Mouse (Mus musculus) spleen, postnatal 4 days (tissue): Measurements from ENCODE around the gene Nupl1.

ENCODE experiments used
- DNase-seq, 2 experiments: peaks; one replicate each; pipeline ENCODE4 v3.0.0; 2022; ENCODE audit warnings: low spot score in 2 of 2

The Nupl1 gene

GRCm38 (mm10) chr14:60238551-60238950 is 12.7 kb downstream of the Nupl1 start:
- no peak for DNase-seq

- DNase-seq = no peak
Observed at GRCm38 (mm10) chr14:60219886-60220285, 31.3 kb downstream of the Nupl1 start.

DNA sequence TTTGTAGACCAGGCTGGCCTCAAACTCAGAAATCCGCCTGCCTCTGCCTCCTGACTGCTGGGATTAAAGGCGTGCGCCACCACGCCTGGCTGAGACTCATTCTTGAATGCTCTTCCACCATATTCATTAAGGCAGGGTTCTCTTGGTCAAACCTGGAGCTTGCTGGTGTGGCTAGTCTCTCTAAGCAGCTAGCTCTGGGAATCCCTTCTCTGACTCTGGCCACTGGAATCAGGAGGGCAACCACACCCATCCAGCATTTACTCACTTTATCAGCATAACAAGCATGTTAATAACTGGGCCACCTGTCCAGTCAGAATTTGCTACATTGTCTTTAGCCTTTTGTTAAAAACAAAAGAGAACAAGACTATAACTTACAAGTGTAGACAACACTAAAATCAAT is 33.6 kb downstream of the Nupl1 start:
- DNase-seq = no peak

- no peak for DNase-seq
Observed at GRCm38 (mm10) chr14:60216125-60216524, 35.1 kb downstream of the Nupl1 start.

- DNase-seq = no peak
Observed at GRCm38 (mm10) chr14:60215000-60215399, 36.2 kb downstream of the Nupl1 start.

DNA sequence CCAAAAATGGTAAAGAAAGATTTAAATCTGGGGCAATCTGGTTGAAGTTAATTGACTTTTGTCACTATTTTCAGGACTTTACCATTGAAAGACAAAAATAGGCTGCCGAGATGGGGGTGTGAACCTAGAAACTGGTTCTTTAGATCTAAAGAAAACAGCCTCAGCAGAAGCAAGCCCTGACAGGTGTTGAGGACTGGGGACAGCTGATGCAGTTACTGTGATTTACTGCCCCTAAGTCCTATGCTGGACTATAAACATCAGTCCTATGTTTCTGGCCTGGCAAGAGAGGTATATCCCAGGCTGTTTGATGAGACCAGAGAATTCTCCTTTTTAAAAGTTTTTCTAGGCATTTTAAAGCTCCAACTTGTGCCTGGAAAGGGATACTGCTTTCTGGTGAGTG is 37.2 kb downstream of the Nupl1 start:
- DNase-seq = no peak

- peak in 1 of 2 experiments; percentile 42 for DNase-seq
Observed at GRCm38 (mm10) chr14:60209166-60209565, 42.1 kb downstream of the Nupl1 start.

DNA sequence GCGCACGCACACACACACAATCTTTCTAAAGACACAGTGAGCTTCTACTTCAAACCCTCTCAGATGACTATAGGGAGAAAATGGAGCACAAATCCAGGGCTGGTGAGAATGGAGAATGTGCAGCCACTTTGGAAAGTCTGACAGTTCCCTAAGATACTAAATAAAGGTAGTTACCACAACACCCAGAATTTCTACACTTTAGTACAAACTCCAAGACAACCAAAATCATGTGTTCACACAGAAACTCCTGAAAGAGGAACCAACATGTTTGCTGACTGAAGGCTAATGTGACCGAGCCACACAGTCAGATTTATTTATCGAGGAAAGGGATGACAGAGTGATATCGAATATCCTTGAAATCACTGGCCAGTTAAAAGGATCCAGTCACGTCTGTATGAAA is 46.2 kb downstream of the Nupl1 start:
- peak in 1 of 2 experiments; percentile 25 for DNase-seq

- DNase-seq = no peak
Observed at GRCm38 (mm10) chr14:60196884-60197283, 54.3 kb downstream of the Nupl1 start, which contains the start of gene Atp8a2. Atp8a2 (minus strand) TSS chr14:60197179.

- no peak for DNase-seq
Observed at GRCm38 (mm10) chr14:60195999-60196398, 55.2 kb downstream of the Nupl1 start.

DNA sequence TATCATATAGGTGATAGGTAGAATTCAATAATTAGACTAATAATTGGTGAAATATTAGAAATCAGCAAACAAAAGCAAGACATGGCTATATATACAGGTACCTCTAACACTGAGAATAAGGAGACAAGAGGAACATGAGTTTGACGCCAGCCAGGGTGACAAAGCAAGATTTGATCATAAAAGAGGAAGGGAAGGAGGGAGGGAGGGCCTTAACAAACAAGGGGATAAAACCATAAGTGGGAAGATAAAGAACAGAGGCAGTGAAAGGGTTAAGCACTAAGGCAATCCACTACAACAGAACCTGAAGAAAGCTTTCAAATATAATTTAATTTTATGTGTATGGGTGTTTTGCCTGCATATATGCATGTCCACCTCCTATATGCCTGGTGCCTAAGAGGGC is 56.6 kb downstream of the Nupl1 start:
- no peak for DNase-seq

DNA sequence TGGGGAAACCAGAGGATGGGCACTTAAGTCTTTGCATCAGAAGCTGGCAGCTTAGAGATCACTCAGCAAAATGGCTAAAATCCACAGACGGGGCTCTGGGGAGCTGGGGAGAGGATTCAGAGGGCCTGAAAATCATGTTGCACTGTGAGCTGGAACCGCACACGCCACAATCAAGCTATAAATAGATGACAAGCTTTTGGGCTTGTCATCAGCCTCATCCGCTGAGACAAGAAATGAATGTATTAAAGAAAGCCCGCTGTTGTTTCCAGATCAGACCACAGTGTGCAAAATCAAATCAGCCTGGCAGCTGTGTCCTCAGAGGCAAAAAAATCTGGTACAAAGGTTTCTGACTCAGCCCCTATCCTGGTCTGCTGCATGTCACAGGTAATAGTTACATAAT is 61.5 kb downstream of the Nupl1 start:
- DNase-seq = no peak

GRCm38 (mm10) chr14:60188201-60188825 is 62.9 kb downstream of the Nupl1 start:
- DNase-seq = no peak

GRCm38 (mm10) chr14:60181306-60181705 is 69.9 kb downstream of the Nupl1 start:
- DNase-seq = no peak

- no peak for DNase-seq
Observed at GRCm38 (mm10) chr14:60178571-60178955, 72.7 kb downstream of the Nupl1 start.

GRCm38 (mm10) chr14:60177614-60178570 is 73.3 kb downstream of the Nupl1 start:
- peak; percentile 13 to 67 for DNase-seq

GRCm38 (mm10) chr14:60176891-60177613 is 74.2 kb downstream of the Nupl1 start:
- peak; percentile 13 to 66 for DNase-seq

GRCm38 (mm10) chr14:60176469-60176890 is 74.8 kb downstream of the Nupl1 start:
- peak in 1 of 2 experiments; percentile 14 for DNase-seq

DNA sequence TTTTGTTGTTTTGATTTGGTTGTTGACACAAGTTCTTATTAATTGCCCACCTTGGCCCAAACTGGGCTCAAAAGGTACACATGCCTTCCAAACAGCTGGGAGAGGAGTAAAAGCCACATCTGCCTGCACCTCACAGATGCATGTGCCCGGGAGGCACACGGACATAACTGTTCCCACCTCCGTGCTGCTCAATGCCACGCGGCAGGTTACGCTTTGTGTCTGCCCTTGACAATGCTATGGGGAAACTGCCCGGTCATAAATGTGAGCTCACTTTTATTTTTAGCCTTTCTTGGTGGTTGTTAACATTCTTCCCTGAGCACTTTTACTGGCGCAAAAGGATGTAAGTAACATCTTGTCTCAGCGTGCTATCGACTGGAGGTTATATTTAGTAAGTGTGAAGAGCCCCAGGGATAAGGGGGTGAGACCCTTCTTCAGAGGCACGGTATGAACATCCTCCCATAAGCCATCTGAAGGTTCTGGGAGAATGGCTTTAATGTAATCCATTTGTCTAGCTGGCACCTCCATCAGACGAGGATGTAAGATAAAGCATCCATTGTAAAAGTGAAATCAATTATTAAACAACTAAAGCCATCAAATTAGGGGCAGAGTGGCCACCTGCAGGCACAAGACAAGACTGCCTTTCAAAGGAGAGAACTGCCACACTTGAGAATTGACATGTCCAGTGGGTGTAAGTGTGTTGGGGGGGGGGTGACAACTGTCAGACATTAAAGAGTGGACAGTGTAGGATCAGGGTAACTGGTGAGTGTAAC is 78.8 kb downstream of the Nupl1 start:
- no peak for DNase-seq

DNA sequence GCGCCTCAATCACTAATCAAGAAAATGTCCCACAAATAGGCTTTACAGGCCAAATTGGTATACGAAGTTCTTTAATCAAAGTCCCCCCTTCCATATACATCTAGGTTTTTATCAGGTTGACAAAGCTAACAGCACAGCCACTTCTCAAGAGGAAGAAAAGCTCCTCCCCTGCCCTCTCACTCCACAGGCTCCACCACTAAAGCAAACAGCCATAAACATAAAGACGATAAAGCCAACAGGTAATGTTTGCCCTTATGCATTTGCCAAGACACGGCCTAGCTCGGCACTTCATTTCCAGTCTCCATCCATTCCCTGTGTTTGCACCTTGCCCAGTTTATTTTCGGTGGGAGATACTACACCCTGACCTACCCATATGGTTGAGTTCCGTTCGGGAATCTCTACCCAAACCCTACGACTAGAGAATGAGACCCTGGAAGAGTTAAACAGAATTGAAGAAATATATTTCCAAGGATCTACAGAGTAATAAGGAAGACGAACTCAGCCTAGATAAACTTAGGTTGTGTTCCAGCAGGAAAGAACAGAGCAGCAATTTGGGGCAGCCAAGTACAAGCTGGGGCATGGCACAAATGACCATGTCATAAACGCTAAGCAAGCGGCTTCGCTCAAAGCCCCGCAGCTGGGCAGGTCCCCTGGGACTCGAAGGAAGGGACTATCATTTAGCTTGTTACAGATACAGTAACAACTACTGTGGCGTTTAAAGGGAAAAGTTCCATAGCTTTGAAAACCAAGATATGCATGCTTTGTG is 80.2 kb downstream of the Nupl1 start:
- no peak for DNase-seq

GRCm38 (mm10) chr14:60163367-60163766 is 87.9 kb downstream of the Nupl1 start:
- no peak for DNase-seq
